40 mouse cellular contexts compared by ENCODE assay signal in the genomic region with DNA sequence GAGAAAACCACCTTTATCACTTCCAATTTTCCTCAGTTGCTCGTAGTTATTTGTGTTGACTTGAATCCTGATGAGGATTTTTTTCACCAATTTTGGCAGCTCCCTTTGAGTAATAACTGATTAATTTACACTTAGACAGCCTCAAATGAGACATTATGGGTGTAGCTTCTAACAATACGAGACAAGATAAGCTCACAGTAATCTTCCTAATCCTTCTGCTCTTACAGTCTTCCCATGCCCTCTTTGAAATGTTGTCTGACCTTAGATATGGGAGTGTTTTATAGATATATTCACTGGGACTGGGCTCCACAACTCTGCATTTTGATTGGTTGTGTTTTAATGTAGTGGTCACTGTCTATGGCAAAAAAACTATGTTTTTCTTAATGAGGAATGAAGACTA. TPM values are rescaled to one million over a fixed set of nuclear protein-coding genes. Genes with fewer than 3 reads are reported as not detected.
"Had no signal": no experiment of that assay in that cellular context is flagged by ENCODE, and none has a peak within 500 bp of the region (broad histone marks: within the 10 kb centered on the region; RNA-seq: fewer than 3 reads in every experiment).

No protein-coding gene starts in this region.

- H3K4me2 ChIP-seq: heart, embryonic 12.5 days; hindbrain, embryonic 12.5 days; hindbrain, embryonic 14.5 days; intestine, embryonic 15.5 days; limb, embryonic 13.5 days; limb, embryonic 15.5 days had no signal

- DNase-seq: gastrocnemius, adult 2 months; gastrocnemius, postnatal 10 days; gastrocnemius, postnatal 25 days; heart, adult 18-20 months; heart, postnatal 10 days; heart, postnatal 4 days; kidney, adult 18-20 months; kidney, adult 8-10 months; kidney, postnatal 10 days; kidney, postnatal 25 days; kidney, postnatal 4 days; layer of hippocampus, postnatal 36 days; left cerebral cortex, postnatal 4 days had no signal

- H3K36me3 ChIP-seq: heart, embryonic 10.5 days; heart, embryonic 12.5 days; hindbrain, embryonic 10.5 days; hindbrain, embryonic 12.5 days; intestine, embryonic 15.5 days; limb, embryonic 13.5 days; limb, embryonic 15.5 days had no signal

- H3K9me3 ChIP-seq: heart, embryonic 10.5 days; heart, embryonic 12.5 days; hindbrain, embryonic 10.5 days; hindbrain, embryonic 12.5 days; intestine, embryonic 15.5 days; limb, embryonic 13.5 days; limb, embryonic 15.5 days had no signal

- H3K4me1 ChIP-seq: heart, embryonic 10.5 days; heart, embryonic 12.5 days; hindbrain, embryonic 10.5 days; hindbrain, embryonic 12.5 days; intestine, embryonic 15.5 days; limb, embryonic 13.5 days; limb, embryonic 15.5 days had no signal

- ATAC-seq: hindbrain, embryonic 16.5 days; inflammation-experienced regulatory T-cells, adult 6 months; intestine, embryonic 15.5 days; intestine, postnatal 0 days had no signal

- H3K9ac ChIP-seq: heart, embryonic 12.5 days; hindbrain, embryonic 12.5 days; hindbrain, embryonic 14.5 days; intestine, embryonic 15.5 days; limb, embryonic 13.5 days; limb, embryonic 15.5 days had no signal

- H3K27me3 ChIP-seq: heart, embryonic 12.5 days; hindbrain, embryonic 12.5 days; intestine, embryonic 15.5 days; limb, embryonic 13.5 days; limb, embryonic 15.5 days had no signal

- H3K4me3 ChIP-seq: gastrocnemius, adult 2 months; heart, embryonic 10.5 days; heart, embryonic 12.5 days; hindbrain, embryonic 10.5 days; hindbrain, embryonic 12.5 days; intestine, embryonic 15.5 days; layer of hippocampus, adult 2 months; limb, embryonic 13.5 days; limb, embryonic 15.5 days had no signal

- H3K27ac ChIP-seq: gastrocnemius, adult 2 months; heart, embryonic 10.5 days; hindbrain, embryonic 10.5 days; hindbrain, embryonic 12.5 days; hindbrain, embryonic 14.5 days; intestine, embryonic 15.5 days; layer of hippocampus, adult 2 months; limb, embryonic 13.5 days; limb, embryonic 15.5 days had no signal

RNA-seq across cellular contexts. Expression of gene Gm5771, which starts 5.4 kb away (rescaled TPM):
- total RNA-seq: gastrocnemius, adult 2 months; gastrocnemius, postnatal 10 days; gastrocnemius, postnatal 25 days; gastrocnemius, postnatal 4 days; granulocyte monocyte progenitor cell, adult 5-6 weeks; heart, adult 18-20 months; heart, adult 8-10 months; heart, postnatal 10 days; heart, postnatal 25 days; heart, postnatal 4 days; layer of hippocampus, adult 2 months; layer of hippocampus, postnatal 10 days; layer of hippocampus, postnatal 36 days; left cerebral cortex, adult 18-20 months; left cerebral cortex, adult 8-10 months; left cerebral cortex, postnatal 10 days; left cerebral cortex, postnatal 25 days; left cerebral cortex, postnatal 4 days had no signal
- polyA plus RNA-seq: frontal cortex, adult 2 months; heart, embryonic 10.5 days; heart, embryonic 12.5 days; heart, embryonic 14.5 days; heart, embryonic 16.5 days; hindbrain, embryonic 10.5 days; hindbrain, embryonic 12.5 days; hindbrain, embryonic 14.5 days; hindbrain, embryonic 16.5 days; inflammation-experienced regulatory T-cells, adult 6 months; kidney, embryonic 14.5 days; kidney, embryonic 16.5 days; limb, embryonic 11.5 days; limb, embryonic 13.5 days; limb, embryonic 15.5 days had no signal

RNA-seq across cellular contexts. Expression of gene Prss3, which starts 9.3 kb away (rescaled TPM):
- total RNA-seq: gastrocnemius, adult 2 months; gastrocnemius, postnatal 10 days; gastrocnemius, postnatal 25 days; gastrocnemius, postnatal 4 days; granulocyte monocyte progenitor cell, adult 5-6 weeks; heart, adult 18-20 months; heart, adult 8-10 months; heart, postnatal 10 days; heart, postnatal 25 days; heart, postnatal 4 days; layer of hippocampus, adult 2 months; layer of hippocampus, postnatal 10 days; layer of hippocampus, postnatal 36 days; left cerebral cortex, adult 18-20 months; left cerebral cortex, postnatal 10 days; left cerebral cortex, postnatal 4 days had no signal
- polyA plus RNA-seq: frontal cortex, adult 2 months; heart, embryonic 10.5 days; heart, embryonic 12.5 days; heart, embryonic 14.5 days; heart, embryonic 16.5 days; hindbrain, embryonic 10.5 days; hindbrain, embryonic 12.5 days; hindbrain, embryonic 14.5 days; hindbrain, embryonic 16.5 days; inflammation-experienced regulatory T-cells, adult 6 months; kidney, embryonic 14.5 days; kidney, embryonic 16.5 days; limb, embryonic 11.5 days; limb, embryonic 13.5 days; limb, embryonic 15.5 days had no signal

RNA-seq across cellular contexts. Expression of gene Try10, which starts 32.9 kb away (rescaled TPM):
- total RNA-seq: gastrocnemius, adult 2 months; gastrocnemius, postnatal 10 days; gastrocnemius, postnatal 25 days; gastrocnemius, postnatal 4 days; granulocyte monocyte progenitor cell, adult 5-6 weeks; heart, adult 18-20 months; heart, adult 8-10 months; heart, postnatal 10 days; heart, postnatal 25 days; heart, postnatal 4 days; layer of hippocampus, adult 2 months; layer of hippocampus, postnatal 10 days; layer of hippocampus, postnatal 36 days; left cerebral cortex, adult 18-20 months; left cerebral cortex, adult 8-10 months; left cerebral cortex, postnatal 10 days; left cerebral cortex, postnatal 25 days; left cerebral cortex, postnatal 4 days had no signal
- polyA plus RNA-seq: frontal cortex, adult 2 months; heart, embryonic 10.5 days; heart, embryonic 12.5 days; heart, embryonic 14.5 days; heart, embryonic 16.5 days; hindbrain, embryonic 10.5 days; hindbrain, embryonic 12.5 days; hindbrain, embryonic 14.5 days; hindbrain, embryonic 16.5 days; kidney, embryonic 14.5 days; kidney, embryonic 16.5 days; limb, embryonic 11.5 days; limb, embryonic 13.5 days; limb, embryonic 15.5 days had no signal

RNA-seq across cellular contexts. Expression of gene Gm10334, which starts 59.2 kb away (rescaled TPM):
- total RNA-seq: gastrocnemius, adult 2 months; gastrocnemius, postnatal 10 days; gastrocnemius, postnatal 25 days; gastrocnemius, postnatal 4 days; granulocyte monocyte progenitor cell, adult 5-6 weeks; heart, adult 18-20 months; heart, adult 8-10 months; heart, postnatal 10 days; heart, postnatal 25 days; heart, postnatal 4 days; layer of hippocampus, adult 2 months; layer of hippocampus, postnatal 10 days; layer of hippocampus, postnatal 36 days; left cerebral cortex, postnatal 4 days had no signal
- polyA plus RNA-seq: heart, embryonic 10.5 days; heart, embryonic 12.5 days; heart, embryonic 14.5 days; hindbrain, embryonic 10.5 days; hindbrain, embryonic 14.5 days; hindbrain, embryonic 16.5 days; inflammation-experienced regulatory T-cells, adult 6 months; kidney, embryonic 14.5 days; kidney, embryonic 16.5 days; limb, embryonic 11.5 days; limb, embryonic 13.5 days; limb, embryonic 15.5 days had no signal
